Mouse (Mus musculus): ENCODE data around the gene Slc35f5. TPM values are rescaled to one million over a fixed set of nuclear protein-coding genes. Genes with fewer than 3 reads are reported as not detected.

Slc35f5 gene
- polyA plus RNA-seq, 1 experiment from 2014 or later = 59.6 TPM

DNA sequence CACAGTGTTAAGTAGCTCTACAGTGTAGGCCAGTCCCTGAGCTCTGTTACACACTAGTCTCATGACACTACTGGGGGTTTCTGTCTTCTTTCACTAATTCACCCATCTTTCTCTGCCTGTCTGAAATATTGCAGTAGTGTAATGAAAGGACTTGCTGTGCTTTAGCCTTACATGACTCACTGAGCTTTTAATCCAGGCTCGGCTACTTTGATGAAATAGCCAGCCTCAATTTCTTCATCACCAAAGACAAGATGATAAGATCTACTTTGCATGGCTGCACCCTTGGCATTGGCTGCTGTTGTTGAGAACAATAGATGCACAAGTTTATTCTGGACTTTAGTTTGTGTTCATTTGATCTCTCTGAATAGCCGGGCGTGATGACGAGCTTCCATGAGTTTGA, 7.7 kb downstream of the Slc35f5 start:
- 79% methylated on average over 4 of the region's 4 CpGs for WGBS
- Histone ChIP-seq H3K27ac (ENCODE audit: low read length) (no peak overlapping the region), H3K9ac (replicated peaks; ENCODE audit: low read length) (no peak overlapping the region), H3K9me3 (ENCODE audit: low read length) (no peaks in the 10 kb centered on the region), H3K4me2 (replicated peaks; ENCODE audit: low read depth, low read length) (no peak overlapping the region), H3K36me3 (ENCODE audit: insufficient read depth, low read length) (peaks cover 45% of the 10 kb centered on the region), H3K27me3 (ENCODE audit: insufficient read depth, low read length) (no peaks in the 10 kb centered on the region), H3K4me3 (ENCODE audit: low read length) (no peak overlapping the region), H3K4me1 (ENCODE audit: insufficient read depth, low read length) (no peaks in the 10 kb centered on the region)
- no peak for ATAC-seq (ENCODE audit: low FRiP score, low TSS enrichment)

DNA sequence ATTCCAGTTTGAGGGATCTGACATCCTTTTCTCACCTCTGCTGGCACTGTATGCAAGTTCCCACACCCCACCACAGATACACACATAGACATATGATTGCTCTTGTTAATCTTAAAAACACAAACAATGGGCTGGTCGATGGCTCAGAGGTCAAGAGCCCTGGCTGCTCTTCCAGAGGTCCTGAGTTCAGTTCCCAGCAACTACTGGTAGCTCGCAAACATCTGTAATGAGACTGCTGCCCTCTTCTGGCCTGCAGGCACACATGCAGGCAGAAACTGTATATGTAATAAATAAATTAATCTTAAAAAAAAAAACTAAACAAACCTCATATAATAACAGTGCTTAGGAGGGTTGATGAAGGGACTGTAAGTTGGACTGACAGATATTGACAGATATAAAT, 13.8 kb downstream of the Slc35f5 start:
- H3K4me2 ChIP-seq (replicated peaks; ENCODE audit: low read depth, low read length) = no peak overlapping the region
- 76% methylated on average over 2 of the region's 2 CpGs for WGBS
- no peak overlapping the region for H3K4me3 ChIP-seq (ENCODE audit: low read length)
- 0 out of 2 replicates have a peak, but pooled peaks cover 3% of the 10 kb centered on the region for H3K9me3 ChIP-seq (ENCODE audit: low read length)
- no peaks in the 10 kb centered on the region for H3K27me3 ChIP-seq (ENCODE audit: insufficient read depth, low read length)
- no peak overlapping the region for H3K27ac ChIP-seq (ENCODE audit: low read length)
- H3K9ac ChIP-seq (replicated peaks; ENCODE audit: low read length) = no peak overlapping the region
- ATAC-seq (ENCODE audit: low FRiP score, low TSS enrichment) = no peak
- H3K36me3 ChIP-seq (ENCODE audit: insufficient read depth, low read length) = peaks cover 56% of the 10 kb centered on the region
- no peaks in the 10 kb centered on the region for H3K4me1 ChIP-seq (ENCODE audit: insufficient read depth, low read length)

DNA sequence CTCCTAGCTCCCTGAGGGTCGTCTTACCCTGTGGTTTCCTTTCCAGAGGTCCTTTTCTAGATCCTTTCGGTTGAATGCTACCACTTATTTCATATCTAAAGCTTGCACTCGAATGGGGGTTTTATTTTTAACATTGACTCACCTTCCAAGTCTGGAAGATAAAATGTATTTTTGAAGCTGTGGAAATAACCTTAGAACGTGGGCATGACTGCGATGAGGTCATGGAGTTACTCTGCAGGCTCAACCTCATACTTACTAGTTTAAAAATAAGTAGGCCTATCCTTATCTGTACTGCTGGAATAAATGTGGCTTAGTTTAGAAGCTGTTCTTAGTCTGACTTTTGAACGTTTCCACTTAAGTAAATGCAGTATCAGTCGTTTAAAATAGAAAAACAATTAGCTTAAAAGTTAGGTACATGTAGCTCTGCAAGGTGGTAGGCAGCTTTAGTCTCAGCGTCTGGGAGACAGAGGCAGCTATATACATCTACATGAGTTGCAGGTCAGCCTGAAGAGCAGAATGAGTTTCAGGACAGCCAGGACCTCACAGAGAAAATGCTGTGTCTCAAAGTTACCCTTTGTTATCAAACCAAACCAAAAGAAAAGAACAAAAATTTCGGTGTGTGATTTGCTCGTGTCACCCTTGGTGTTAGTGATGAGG, 15.2 kb downstream of the Slc35f5 start:
- no peak overlapping the region for H3K27ac ChIP-seq (ENCODE audit: low read length)
- H3K9ac ChIP-seq (replicated peaks; ENCODE audit: low read length) = no peak overlapping the region
- H3K36me3 ChIP-seq (ENCODE audit: insufficient read depth, low read length) = peaks cover 46% of the 10 kb centered on the region
- H3K4me1 ChIP-seq (ENCODE audit: insufficient read depth, low read length) = no peaks in the 10 kb centered on the region
- no peak overlapping the region for H3K4me2 ChIP-seq (replicated peaks; ENCODE audit: low read depth, low read length)
- no peaks in the 10 kb centered on the region for H3K27me3 ChIP-seq (ENCODE audit: insufficient read depth, low read length)
- no peak for ATAC-seq (ENCODE audit: low FRiP score, low TSS enrichment)
- H3K4me3 ChIP-seq (ENCODE audit: low read length) = no peak overlapping the region
- 0 out of 2 replicates have a peak, but pooled peaks cover 3% of the 10 kb centered on the region for H3K9me3 ChIP-seq (ENCODE audit: low read length)
- WGBS = 93% methylated on average over 10 of the region's 10 CpGs

DNA sequence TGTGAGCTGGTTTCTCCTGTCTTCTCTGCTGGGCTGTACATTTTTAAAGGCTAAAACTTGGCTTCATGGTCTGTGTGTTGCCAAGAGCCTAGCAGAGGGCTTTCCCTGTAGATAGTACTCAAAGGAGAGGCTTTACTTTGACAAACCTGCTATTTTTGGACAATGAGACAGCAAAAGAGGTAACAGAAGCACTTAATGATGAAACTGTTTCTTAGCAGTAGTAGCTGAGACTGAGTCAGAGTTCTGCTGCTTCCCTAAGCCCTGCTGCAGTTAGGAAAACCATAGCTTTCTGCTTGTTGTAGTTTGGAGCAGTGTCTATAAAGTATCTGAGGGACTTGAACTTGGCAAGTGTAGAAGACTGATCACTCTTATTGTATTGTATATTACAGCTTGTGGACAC, 16.6 kb downstream of the Slc35f5 start:
- H3K27me3 ChIP-seq (ENCODE audit: insufficient read depth, low read length) = no peaks in the 10 kb centered on the region
- no peak overlapping the region for H3K4me3 ChIP-seq (ENCODE audit: low read length)
- H3K36me3 ChIP-seq (ENCODE audit: insufficient read depth, low read length) = peaks cover 48% of the 10 kb centered on the region
- 0 out of 2 replicates have a peak, but pooled peaks cover 3% of the 10 kb centered on the region for H3K9me3 ChIP-seq (ENCODE audit: low read length)
- H3K27ac ChIP-seq (ENCODE audit: low read length) = no peak overlapping the region
- H3K4me1 ChIP-seq (ENCODE audit: insufficient read depth, low read length) = no peaks in the 10 kb centered on the region
- ATAC-seq (ENCODE audit: low FRiP score, low TSS enrichment) = no peak
- no peak overlapping the region for H3K9ac ChIP-seq (replicated peaks; ENCODE audit: low read length)
- H3K4me2 ChIP-seq (replicated peaks; ENCODE audit: low read depth, low read length) = no peak overlapping the region

DNA sequence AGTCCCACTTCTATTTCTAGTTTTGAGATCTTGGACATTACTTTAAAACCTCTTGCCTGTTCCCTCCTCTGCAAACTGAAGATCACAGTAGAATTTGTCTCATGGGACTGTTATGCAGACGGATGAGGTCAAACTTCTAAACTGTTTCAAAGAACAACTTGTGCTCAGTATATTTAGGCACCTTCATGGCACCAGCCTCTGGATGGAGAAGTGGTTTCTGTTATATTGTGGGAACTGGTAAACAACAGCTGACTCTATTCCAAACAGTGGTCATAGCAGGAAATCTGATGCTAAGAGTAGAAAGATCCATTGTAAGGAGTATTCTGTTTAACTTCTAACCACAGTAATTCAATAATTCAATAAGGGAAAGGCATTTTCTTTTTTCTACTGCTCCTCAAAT, 17.7 kb downstream of the Slc35f5 start:
- Histone ChIP-seq H3K9ac (replicated peaks; ENCODE audit: low read length) (no peak overlapping the region), H3K4me1 (ENCODE audit: insufficient read depth, low read length) (no peaks in the 10 kb centered on the region), H3K27ac (ENCODE audit: low read length) (no peak overlapping the region), H3K9me3 (ENCODE audit: low read length) (0 out of 2 replicates have a peak, but pooled peaks cover 3% of the 10 kb centered on the region), H3K36me3 (ENCODE audit: insufficient read depth, low read length) (peaks cover 39% of the 10 kb centered on the region), H3K4me3 (ENCODE audit: low read length) (no peak overlapping the region), H3K27me3 (ENCODE audit: insufficient read depth, low read length) (no peaks in the 10 kb centered on the region), H3K4me2 (replicated peaks; ENCODE audit: low read depth, low read length) (no peak overlapping the region)
- 80% methylated on average over 1 of the region's 1 CpGs for WGBS
- no peak for ATAC-seq (ENCODE audit: low FRiP score, low TSS enrichment)

DNA sequence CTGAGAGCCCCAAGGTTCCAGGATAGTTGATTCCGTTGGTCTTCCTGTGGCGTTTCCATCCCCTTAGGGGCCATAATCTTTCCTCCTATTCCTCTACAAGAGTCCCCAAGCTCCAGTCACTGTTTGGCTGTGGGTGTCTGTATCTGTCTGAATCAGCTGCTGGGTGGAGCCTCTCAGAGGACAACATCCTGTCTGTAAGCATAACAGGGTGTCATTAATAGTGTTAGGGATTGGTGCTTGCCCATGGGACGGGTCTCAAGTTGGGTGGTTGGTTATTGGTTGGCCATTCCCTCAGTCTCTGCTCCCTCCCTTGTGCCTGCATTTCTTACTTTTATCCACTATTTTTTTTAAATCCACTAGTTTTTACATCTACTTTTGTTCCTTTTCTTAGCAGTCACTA, 20.7 kb downstream of the Slc35f5 start:
- Histone ChIP-seq H3K4me2 (replicated peaks; ENCODE audit: low read depth, low read length) (no peak overlapping the region), H3K4me3 (ENCODE audit: low read length) (no peak overlapping the region), H3K9me3 (ENCODE audit: low read length) (no peaks in the 10 kb centered on the region), H3K9ac (replicated peaks; ENCODE audit: low read length) (no peak overlapping the region), H3K27ac (ENCODE audit: low read length) (no peak overlapping the region), H3K4me1 (ENCODE audit: insufficient read depth, low read length) (no peaks in the 10 kb centered on the region), H3K27me3 (ENCODE audit: insufficient read depth, low read length) (no peaks in the 10 kb centered on the region), H3K36me3 (ENCODE audit: insufficient read depth, low read length) (peaks cover 32% of the 10 kb centered on the region)
- ATAC-seq (ENCODE audit: low FRiP score, low TSS enrichment) = no peak
- 95% methylated on average over 3 of the region's 3 CpGs for WGBS

DNA sequence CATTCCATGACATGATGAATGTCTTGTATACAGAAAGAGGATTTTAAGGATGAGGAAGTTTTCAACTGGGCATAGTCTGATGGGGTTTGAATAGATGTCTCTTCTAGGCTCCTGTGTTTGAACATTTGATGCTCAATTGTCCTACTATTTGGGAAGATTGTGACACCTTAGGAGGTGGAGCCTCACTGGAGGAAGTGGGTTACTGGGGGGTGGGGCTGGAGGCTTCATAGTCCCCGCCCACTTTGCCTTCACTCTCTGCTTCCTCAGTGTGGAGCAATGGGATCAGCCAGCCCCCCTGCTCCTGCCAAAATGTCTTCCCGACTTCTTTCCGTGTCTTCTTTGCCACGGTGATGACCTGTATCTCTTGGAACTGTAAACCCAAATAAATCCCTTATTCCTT, 43.2 kb downstream of the Slc35f5 start:
- WGBS = 85% methylated on average over 4 of the region's 4 CpGs
- H3K27me3 ChIP-seq (ENCODE audit: insufficient read depth, low read length) = no peaks in the 10 kb centered on the region

DNA sequence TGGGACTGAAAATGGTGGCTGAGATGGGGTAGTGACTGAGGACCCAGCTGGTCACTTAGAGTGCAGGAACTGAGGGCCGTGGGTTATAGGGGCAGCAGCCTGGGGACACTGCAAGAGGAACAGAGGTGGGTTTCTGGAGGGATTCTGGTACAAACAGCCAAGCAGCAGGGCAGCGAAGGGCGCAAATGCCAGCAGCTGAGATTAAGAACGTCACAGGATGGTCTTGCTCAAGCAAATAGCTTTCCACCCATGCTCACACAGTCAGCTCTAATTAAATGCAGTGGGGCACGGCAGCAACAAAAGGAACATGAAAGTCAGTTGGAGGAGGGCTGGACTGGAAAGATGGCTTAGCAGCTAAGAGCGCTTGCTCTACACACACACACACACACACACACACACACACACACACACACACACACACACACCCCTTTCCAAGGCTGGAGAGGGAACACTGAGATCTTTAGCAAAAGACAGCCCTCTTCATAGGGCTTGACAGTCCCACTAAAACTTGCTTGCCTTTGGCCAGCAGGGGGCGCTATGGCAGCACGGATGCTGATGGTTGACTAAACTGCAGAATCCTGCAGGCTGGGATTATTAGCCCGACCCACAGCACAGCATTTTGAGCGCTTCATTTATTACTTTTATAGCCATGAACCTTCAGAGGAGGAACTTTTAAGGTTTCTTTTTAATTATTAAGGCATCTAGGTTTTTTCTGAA, 46.9 kb downstream of the Slc35f5 start:
- H3K27me3 ChIP-seq (ENCODE audit: insufficient read depth, low read length) = no peaks in the 10 kb centered on the region
- no peak overlapping the region for H3K4me2 ChIP-seq (replicated peaks; ENCODE audit: low read depth, low read length)
- no peaks in the 10 kb centered on the region for H3K36me3 ChIP-seq (ENCODE audit: insufficient read depth, low read length)
- no peaks in the 10 kb centered on the region for H3K9me3 ChIP-seq (ENCODE audit: low read length)
- peak; percentile 91 for ATAC-seq (ENCODE audit: low FRiP score, low TSS enrichment)
- H3K4me1 ChIP-seq (ENCODE audit: insufficient read depth, low read length) = no peaks in the 10 kb centered on the region
- WGBS = 23% methylated on average over 10 of the region's 10 CpGs
- H3K9ac ChIP-seq (replicated peaks; ENCODE audit: low read length) = no peak overlapping the region
- H3K4me3 ChIP-seq (ENCODE audit: low read length) = no peak overlapping the region
- H3K27ac ChIP-seq (ENCODE audit: low read length) = no peak overlapping the region

More for the DNA sequence above, 43.2 kb downstream of the Slc35f5 start:
- Histone ChIP-seq H3K4me2 (replicated peaks; ENCODE audit: low read depth, low read length) (no peak overlapping the region), H3K9me3 (ENCODE audit: low read length) (peaks cover 15% of the 10 kb centered on the region), H3K9ac (replicated peaks; ENCODE audit: low read length) (no peak overlapping the region), H3K36me3 (ENCODE audit: insufficient read depth, low read length) (no peaks in the 10 kb centered on the region), H3K27ac (ENCODE audit: low read length) (no peak overlapping the region), H3K4me3 (ENCODE audit: low read length) (no peak overlapping the region), H3K4me1 (ENCODE audit: insufficient read depth, low read length) (no peaks in the 10 kb centered on the region)
- ATAC-seq (ENCODE audit: low FRiP score, low TSS enrichment) = no peak

DNA sequence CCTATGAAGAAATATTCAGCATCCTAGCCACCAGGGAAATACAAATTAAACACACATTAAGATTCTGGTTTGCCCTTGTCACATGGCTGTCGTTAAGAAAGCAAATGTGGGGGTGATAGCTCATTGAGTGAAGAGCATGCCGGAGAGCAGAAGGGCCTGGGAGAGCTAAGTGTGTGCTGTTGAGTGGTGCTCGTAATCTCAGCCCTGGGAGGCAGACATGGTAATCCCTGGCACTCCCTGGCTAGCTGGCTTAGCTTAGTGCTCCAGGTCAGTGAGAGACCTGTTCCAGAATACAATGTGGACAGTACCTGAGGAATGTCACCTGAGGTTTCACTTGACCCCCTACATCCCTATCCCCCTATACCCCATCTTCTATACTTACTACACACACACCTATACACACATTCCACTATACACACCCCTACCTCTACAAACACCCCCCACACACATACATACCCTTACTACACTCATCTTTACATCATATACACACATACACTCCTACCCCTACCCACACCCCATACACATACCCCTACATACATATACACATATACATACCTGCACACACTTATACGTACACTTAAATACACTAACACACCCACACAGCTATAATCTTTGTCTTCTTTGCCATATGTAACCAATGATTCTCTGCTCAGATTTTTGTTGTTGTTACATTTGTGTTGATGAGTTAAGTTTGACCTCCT, 64.1 kb downstream of the Slc35f5 start:
- Histone ChIP-seq H3K9ac (replicated peaks; ENCODE audit: low read length) (no peak overlapping the region), H3K27me3 (ENCODE audit: insufficient read depth, low read length) (no peaks in the 10 kb centered on the region), H3K4me3 (ENCODE audit: low read length) (no peak overlapping the region), H3K4me1 (ENCODE audit: insufficient read depth, low read length) (no peaks in the 10 kb centered on the region), H3K9me3 (ENCODE audit: low read length) (no peaks in the 10 kb centered on the region), H3K36me3 (ENCODE audit: insufficient read depth, low read length) (no peaks in the 10 kb centered on the region), H3K27ac (ENCODE audit: low read length) (no peak overlapping the region), H3K4me2 (replicated peaks; ENCODE audit: low read depth, low read length) (no peak overlapping the region)
- 72% methylated on average over 4 of the region's 4 CpGs for WGBS
- ATAC-seq (ENCODE audit: low FRiP score, low TSS enrichment) = no peak; the same call in 1 of the 2 replicates

All from kidney, embryonic 16.5 days (tissue).